Mouse (Mus musculus) heart, embryonic 16.5 days (tissue): Measurements from ENCODE around the gene Sptbn4. TPM values are rescaled to one million over a fixed set of nuclear protein-coding genes. Genes with fewer than 3 reads are reported as not detected.

Experiments used
- ATAC-seq: fragments of 200-750 bp; cut with Nextera tagmentation; replicated peaks from 2 replicates; pipeline ENCODE4 v1.8.0; 2017; ENCODE audit warnings: moderate number of reproducible peaks; ENCODE audit not compliant: insufficient read depth, low FRiP score; ENCODE audit errors: extremely low read depth
- H3K27ac ChIP-seq: fragments of 300-500 bp; sonication (generic); 2 replicates; pipeline ENCODE4 v1.5.1; 2014; ENCODE audit warnings: mild to moderate bottlenecking, low read length, control low read depth, moderate library complexity
- H3K27me3 ChIP-seq: fragments of 300-500 bp; sonication (generic); 2 replicates; pipeline ENCODE4 v1.6.1; 2014; ENCODE audit warnings: low read length, mixed read lengths; ENCODE audit not compliant: control insufficient read depth, insufficient read depth
- H3K36me3 ChIP-seq: fragments of 300-500 bp; sonication (generic); 2 replicates; pipeline ENCODE4 v1.6.1; 2014; ENCODE audit not compliant: control insufficient read depth, insufficient read depth
- H3K4me1 ChIP-seq: fragments of 300-500 bp; sonication (generic); 2 replicates; pipeline ENCODE4 v1.6.1; 2014; ENCODE audit warnings: low read length, mixed read lengths; ENCODE audit not compliant: control insufficient read depth, insufficient read depth
- H3K4me2 ChIP-seq: fragments of 300-500 bp; sonication (generic); 2 replicates; pipeline ENCODE4 v1.6.1; 2014; ENCODE audit warnings: low read depth, mild to moderate bottlenecking, control low read depth, low read length
- H3K4me3 ChIP-seq: fragments of 300-500 bp; sonication (generic); 2 replicates; pipeline ENCODE4 v1.5.1; 2014; ENCODE audit warnings: mild to moderate bottlenecking, control low read depth, low read length
- H3K9ac ChIP-seq: fragments of 300-500 bp; sonication (generic); 2 replicates; pipeline ENCODE4 v1.6.1; 2014; ENCODE audit warnings: low read length, control low read depth
- H3K9me3 ChIP-seq: fragments of 300-500 bp; sonication (generic); replicated peaks from 2 replicates; pipeline ENCODE4 v1.6.1; 2016; ENCODE audit warnings: low read length; ENCODE audit not compliant: control insufficient read depth
- WGBS: fragments of 180-500 bp; shearing (Covaris S2); extraction: QIAGEN DNeasy Blood & Tissue Kit; methylation state at CpG from one replicate; pipeline ENCODE4 v1.1.7; 2014; 5-methylcytosine and 5-hydroxymethylcytosine counted together
- polyA plus RNA-seq: library from polyadenylated mRNA; unstranded; fragments of >200 nt; fragmentation: Nextera tagmentation; extraction: Ambion mirVana; gene quantifications from 2 replicates; pipeline ENCODE4 v1.2.1, GENCODE M21; 2015

The Sptbn4 gene
- polyA plus RNA-seq, 1 experiment from 2014 or later: 0.43 TPM

DNA sequence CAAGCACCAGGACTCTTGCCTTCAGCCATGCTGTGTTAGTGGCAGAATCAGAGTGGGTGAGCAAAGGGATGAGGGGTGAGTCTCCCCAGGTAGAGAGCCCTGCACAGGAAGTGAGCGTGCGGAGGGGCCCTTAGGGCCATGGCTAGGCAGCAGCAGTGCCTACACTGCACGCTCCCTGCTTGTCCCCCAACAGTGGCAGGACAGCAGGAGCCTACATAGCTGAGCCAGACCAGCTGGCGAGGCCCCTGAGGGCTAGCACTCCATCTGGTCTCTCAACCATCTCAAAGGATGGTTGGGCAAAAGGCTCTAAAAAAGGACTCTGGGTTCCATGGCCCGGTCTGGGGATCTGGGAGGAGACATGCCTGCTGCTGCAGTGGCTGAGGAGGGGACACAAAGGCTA lies 63.4 kb downstream of the Sptbn4 start:
- no peak overlapping the region for H3K27ac ChIP-seq
- no peaks in the 10 kb centered on the region for H3K9me3 ChIP-seq
- H3K4me1 ChIP-seq: no peaks in the 10 kb centered on the region
- H3K4me3 ChIP-seq: no peak overlapping the region
- ATAC-seq: no peak
- H3K36me3 ChIP-seq: no peaks in the 10 kb centered on the region
- H3K27me3 ChIP-seq: 0 out of 2 replicates have a peak, but pooled peaks cover 2% of the 10 kb centered on the region
- 75% methylated on average over 5 of the region's 5 CpGs for WGBS
- no peak overlapping the region for H3K9ac ChIP-seq
- H3K4me2 ChIP-seq: no peak overlapping the region

DNA sequence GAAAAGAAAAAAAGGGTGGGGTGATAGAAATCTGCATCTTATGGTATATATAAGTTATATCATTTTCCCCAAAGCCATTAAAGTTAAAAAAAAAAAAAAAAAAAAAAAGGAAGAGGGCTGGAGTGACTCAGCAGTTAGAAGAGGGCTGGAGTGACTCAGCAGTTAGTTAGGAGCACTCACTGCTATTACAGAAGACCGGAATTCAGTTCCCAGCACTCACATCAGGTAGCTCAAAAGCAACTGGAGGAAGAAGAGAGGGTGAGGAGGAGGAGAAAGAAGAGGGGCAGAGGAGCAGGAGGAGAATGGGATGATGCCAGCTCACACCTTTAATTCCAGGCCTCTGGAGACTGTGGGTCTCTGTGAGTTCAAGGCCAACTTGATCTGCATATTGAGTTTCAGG lies 64.3 kb downstream of the Sptbn4 start:
- ATAC-seq: no peak
- Histone ChIP-seq H3K9me3 (no peaks in the 10 kb centered on the region), H3K36me3 (no peaks in the 10 kb centered on the region), H3K27me3 (0 out of 2 replicates have a peak, but pooled peaks cover 7% of the 10 kb centered on the region), H3K4me1 (no peaks in the 10 kb centered on the region), H3K9ac (no peak overlapping the region), H3K4me3 (no peak overlapping the region), H3K4me2 (no peak overlapping the region), H3K27ac (no peak overlapping the region)
- 71% methylated on average over 1 of the region's 1 CpGs for WGBS

DNA sequence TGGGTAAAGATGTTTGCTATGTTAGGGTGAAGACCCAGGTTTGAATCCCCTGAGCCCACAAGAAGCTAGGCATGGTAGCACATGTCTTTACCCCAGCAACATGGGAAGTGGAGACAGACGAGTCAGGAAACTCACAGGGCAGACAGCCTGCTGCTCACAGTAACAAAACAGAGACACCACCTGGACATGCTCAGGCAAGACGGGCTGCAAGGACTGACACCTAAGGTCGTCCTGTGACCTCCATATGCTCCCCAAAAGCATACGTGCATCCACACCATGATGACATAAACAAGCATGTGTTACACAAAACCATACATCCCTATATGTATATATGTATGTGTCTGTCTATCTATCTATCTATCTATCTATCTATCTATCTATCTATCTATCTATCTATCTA lies 65.9 kb downstream of the Sptbn4 start:
- H3K9me3 ChIP-seq: no peaks in the 10 kb centered on the region
- peaks cover 12% of the 10 kb centered on the region for H3K27me3 ChIP-seq
- no peak for ATAC-seq
- H3K36me3 ChIP-seq: no peaks in the 10 kb centered on the region
- no peak overlapping the region for H3K4me2 ChIP-seq
- no peak overlapping the region for H3K27ac ChIP-seq
- no peaks in the 10 kb centered on the region for H3K4me1 ChIP-seq
- H3K4me3 ChIP-seq: no peak overlapping the region
- WGBS: 41% methylated on average over 4 of the region's 4 CpGs
- H3K9ac ChIP-seq: no peak overlapping the region

DNA sequence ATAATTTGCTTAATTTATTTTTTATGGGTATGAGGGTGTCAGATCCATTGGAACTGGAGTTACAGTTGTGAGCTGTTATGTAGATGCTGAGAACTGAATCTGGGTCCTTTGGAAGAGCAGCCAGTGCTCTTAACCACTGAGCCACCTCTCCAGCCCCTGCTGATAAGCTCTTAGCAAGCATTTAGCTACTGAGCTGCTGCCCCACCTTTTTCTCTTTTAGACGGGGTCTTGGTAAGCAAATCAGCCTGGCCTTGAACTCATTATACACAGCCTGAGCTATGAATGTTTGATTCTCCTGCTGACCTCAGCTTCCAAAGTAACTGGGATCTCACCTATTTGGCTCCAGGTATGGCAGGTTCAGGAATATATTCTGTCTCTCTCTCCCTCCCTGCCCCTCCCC lies 66.5 kb downstream of the Sptbn4 start:
- Histone ChIP-seq H3K27me3 (peaks cover 17% of the 10 kb centered on the region), H3K4me1 (no peaks in the 10 kb centered on the region), H3K9me3 (no peaks in the 10 kb centered on the region), H3K4me3 (no peak overlapping the region), H3K36me3 (no peaks in the 10 kb centered on the region), H3K27ac (no peak overlapping the region), H3K9ac (no peak overlapping the region), H3K4me2 (no peak overlapping the region)
- ATAC-seq: no peak
- WGBS: 21% methylated on average over 1 of the region's 1 CpGs

DNA sequence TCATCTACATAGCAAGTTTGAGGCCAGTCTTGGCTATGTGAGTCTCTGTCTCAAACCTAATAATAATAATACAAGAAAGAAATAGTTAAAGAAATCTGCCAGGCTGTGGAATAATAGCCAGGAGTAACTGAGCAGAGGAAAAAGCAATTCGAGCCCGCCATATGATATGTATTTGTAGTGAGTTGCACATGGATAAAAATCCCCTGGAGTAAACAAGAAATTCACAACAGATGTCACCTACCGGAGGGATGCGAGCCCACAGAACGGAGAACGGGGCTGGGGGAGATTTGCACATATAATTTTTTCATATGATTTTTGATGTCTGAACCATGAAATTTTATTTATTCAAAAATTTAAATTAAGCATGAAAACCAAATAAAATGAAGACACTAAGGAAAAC lies 67.7 kb downstream of the Sptbn4 start:
- H3K27me3 ChIP-seq: peaks cover 23% of the 10 kb centered on the region
- no peak overlapping the region for H3K4me3 ChIP-seq
- H3K9me3 ChIP-seq: no peaks in the 10 kb centered on the region
- H3K9ac ChIP-seq: no peak overlapping the region
- no peak overlapping the region for H3K27ac ChIP-seq
- 84% methylated on average over 6 of the region's 6 CpGs for WGBS
- no peaks in the 10 kb centered on the region for H3K36me3 ChIP-seq
- ATAC-seq: no peak
- no peak overlapping the region for H3K4me2 ChIP-seq
- H3K4me1 ChIP-seq: no peaks in the 10 kb centered on the region

DNA sequence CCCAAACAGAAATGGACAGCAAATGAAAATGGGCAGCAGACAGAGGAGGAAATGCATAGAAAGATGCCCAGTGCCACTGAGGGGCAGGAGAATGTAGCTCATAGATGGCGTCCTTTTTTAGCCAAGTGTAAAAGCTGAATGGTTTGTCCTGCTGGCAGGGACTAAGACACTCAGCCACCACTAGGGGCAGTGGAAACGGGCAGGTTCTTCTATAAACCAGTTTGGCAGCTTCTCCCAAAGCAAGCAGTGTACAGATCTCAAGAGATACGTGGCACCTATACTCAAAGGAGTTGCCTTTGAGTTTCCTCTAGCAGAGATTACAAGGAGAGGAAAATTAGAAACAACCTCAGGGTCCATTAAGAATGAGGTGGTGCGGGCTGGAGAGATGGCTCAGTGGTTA lies 69.1 kb downstream of the Sptbn4 start:
- H3K4me3 ChIP-seq: no peak overlapping the region
- no peak overlapping the region for H3K27ac ChIP-seq
- no peak overlapping the region for H3K9ac ChIP-seq
- H3K9me3 ChIP-seq: no peaks in the 10 kb centered on the region
- no peak overlapping the region for H3K4me2 ChIP-seq
- H3K4me1 ChIP-seq: no peaks in the 10 kb centered on the region
- ATAC-seq: no peak
- WGBS: 22% methylated on average over 4 of the region's 4 CpGs
- H3K36me3 ChIP-seq: no peaks in the 10 kb centered on the region
- H3K27me3 ChIP-seq: peaks cover 35% of the 10 kb centered on the region

DNA sequence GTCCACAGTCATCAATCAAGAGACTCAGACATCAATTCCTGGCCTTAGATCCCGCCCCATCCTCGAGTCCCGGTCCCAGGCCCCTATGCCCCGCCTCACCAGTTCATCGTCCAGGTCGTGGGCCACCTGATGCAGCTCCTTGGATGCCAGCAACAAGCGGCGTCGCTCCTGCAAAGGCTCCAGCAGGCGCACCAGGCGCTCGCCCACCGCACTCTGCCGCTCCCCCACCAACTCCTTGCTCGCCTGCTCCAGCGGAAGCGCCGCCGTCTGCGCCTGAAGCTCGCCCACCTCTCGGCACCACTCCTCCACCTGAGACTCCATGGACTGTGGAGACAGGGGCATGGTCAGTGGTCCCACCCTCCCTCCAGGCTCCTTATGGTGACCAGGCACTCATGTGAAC lies 72.2 kb downstream of the Sptbn4 start:
- ATAC-seq: no peak
- under 1% methylated on average over 22 of the region's 22 CpGs for WGBS
- H3K4me2 ChIP-seq: no peak overlapping the region

DNA sequence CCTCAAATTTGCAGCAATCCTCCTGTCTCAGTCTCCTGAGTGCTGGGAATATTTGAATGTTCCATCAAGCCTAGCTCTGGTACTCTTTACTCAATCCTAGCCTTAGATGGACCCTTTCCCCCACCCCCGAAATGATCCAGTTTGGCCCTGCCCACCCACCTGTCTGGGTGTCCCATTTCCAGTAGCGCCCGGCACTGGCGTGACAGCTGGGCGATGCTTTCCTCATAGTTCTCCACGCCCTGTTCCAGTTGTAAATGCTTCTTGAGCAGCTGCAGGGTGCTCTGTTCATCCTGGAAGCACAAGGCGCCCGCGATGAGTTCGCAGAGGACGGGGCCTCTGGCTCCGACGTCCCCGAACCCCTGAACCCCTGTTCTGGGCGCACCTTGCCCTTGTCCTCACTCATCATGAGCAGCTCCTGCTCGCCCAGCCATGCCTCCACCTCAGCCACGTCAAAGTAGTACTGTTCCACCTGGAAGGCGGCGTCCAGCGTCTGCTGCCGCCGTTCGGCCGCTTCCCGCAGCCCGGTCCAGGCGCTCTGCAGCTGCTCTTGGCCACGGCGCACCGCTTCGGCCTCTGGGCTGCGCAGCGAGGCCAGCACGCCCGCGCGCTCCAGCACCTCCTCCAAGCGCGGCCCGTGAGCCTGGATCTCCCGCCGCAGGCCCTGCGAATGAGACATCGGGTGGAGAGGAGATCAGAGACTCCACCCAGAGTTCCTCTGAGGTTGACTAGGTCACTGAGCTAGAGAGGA lies 75.6 kb downstream of the Sptbn4 start:
- H3K36me3 ChIP-seq: no peaks in the 10 kb centered on the region
- peaks cover 9% of the 10 kb centered on the region for H3K9me3 ChIP-seq
- H3K4me1 ChIP-seq: 0 out of 2 replicates have a peak, but pooled peaks cover 3% of the 10 kb centered on the region
- H3K9ac ChIP-seq: no peak overlapping the region
- peaks cover 91% of the 10 kb centered on the region for H3K27me3 ChIP-seq
- 6% methylated on average over 44 of the region's 44 CpGs for WGBS
- ATAC-seq: no peak
- H3K4me3 ChIP-seq: peak overlapping the region; percentile 7; the same call in 1 of the 2 replicates
- peak overlapping the region; percentile 27; the same call in 1 of the 2 replicates for H3K4me2 ChIP-seq
- H3K27ac ChIP-seq: no peak overlapping the region

More for the DNA sequence above, 72.2 kb downstream of the Sptbn4 start:
- Histone ChIP-seq H3K27me3 (peaks cover 65% of the 10 kb centered on the region), H3K4me1 (0 out of 2 replicates have a peak, but pooled peaks cover 3% of the 10 kb centered on the region), H3K36me3 (no peaks in the 10 kb centered on the region), H3K27ac (no peak overlapping the region), H3K9me3 (peaks cover under 1% of the 10 kb centered on the region), H3K9ac (no peak overlapping the region), H3K4me3 (no peak overlapping the region)

DNA sequence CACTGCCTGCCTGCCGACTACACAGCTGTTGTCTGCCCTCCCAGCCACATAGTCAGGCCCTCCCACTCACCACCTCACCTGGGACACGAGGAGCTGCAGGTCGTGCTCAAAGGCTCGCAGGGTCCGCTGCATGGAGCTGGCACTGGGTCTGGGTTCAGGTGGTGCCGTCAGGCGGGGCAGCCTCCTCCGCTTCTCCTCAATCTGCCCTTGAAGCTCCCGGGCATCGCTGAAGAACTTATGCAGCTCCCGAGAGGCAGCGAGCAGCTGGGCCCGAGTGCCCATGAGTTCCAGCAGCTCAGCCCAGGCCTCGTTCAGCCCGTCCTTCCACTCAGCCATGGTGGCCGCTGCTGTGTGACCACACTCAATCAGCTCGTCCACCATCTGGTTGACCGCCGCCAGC lies 78.4 kb downstream of the Sptbn4 start:
- H3K9ac ChIP-seq: no peak overlapping the region
- peaks cover 97% of the 10 kb centered on the region for H3K27me3 ChIP-seq
- H3K27ac ChIP-seq: no peak overlapping the region
- H3K4me3 ChIP-seq: no peak overlapping the region
- no peaks in the 10 kb centered on the region for H3K36me3 ChIP-seq
- 81% methylated on average over 19 of the region's 19 CpGs for WGBS
- ATAC-seq: no peak
- no peak overlapping the region for H3K4me2 ChIP-seq
- H3K9me3 ChIP-seq: peaks cover 9% of the 10 kb centered on the region
- H3K4me1 ChIP-seq: 0 out of 2 replicates have a peak, but pooled peaks cover 3% of the 10 kb centered on the region
